Mouse (Mus musculus): ENCODE results near the gene Hscb. TPM values are rescaled to one million over a fixed set of nuclear protein-coding genes. Genes with fewer than 3 reads are reported as not detected.

Hscb gene
- polyA plus RNA-seq, 1 experiment, result 7.9 TPM

GRCm38 (mm10) chr5:110826781-110827495 lies 12.6 kb downstream of the Hscb start:
- no peak for TF ChIP-seq CTCF (IDR thresholded peaks at IDR 0.05; ENCODE audit: borderline replicate concordance, extremely low read depth, insufficient read depth, insufficient read length)
- no peak for TF ChIP-seq POLR2A (IDR thresholded peaks at IDR 0.05; ENCODE audit: borderline replicate concordance, extremely low read depth, insufficient read depth, insufficient read length, poor library complexity, severe bottlenecking)
- no peak for DNase-seq (ENCODE audit: low read depth)

- no peak for TF ChIP-seq POLR2A (IDR thresholded peaks at IDR 0.05; ENCODE audit: borderline replicate concordance, extremely low read depth, insufficient read depth, insufficient read length, poor library complexity, severe bottlenecking)
- TF ChIP-seq CTCF (IDR thresholded peaks at IDR 0.05; ENCODE audit: borderline replicate concordance, extremely low read depth, insufficient read depth, insufficient read length), result no peak
- DNase-seq (ENCODE audit: low read depth), result no peak
Measured at GRCm38 (mm10) chr5:110824421-110824820, 15.2 kb downstream of the Hscb start.

- TF ChIP-seq POLR2A (IDR thresholded peaks at IDR 0.05; ENCODE audit: borderline replicate concordance, extremely low read depth, insufficient read depth, insufficient read length, poor library complexity, severe bottlenecking), result peak; percentile 94
- TF ChIP-seq CTCF (IDR thresholded peaks at IDR 0.05; ENCODE audit: borderline replicate concordance, extremely low read depth, insufficient read depth, insufficient read length), result no peak
Measured at GRCm38 (mm10) chr5:110809667-110810325, 29.8 kb downstream of the Hscb start, which contains the start of gene Ulk1. Gene Ulk1, minus strand, starts transcription at chr5:110810097.

GRCm38 (mm10) chr5:110808821-110809666 lies 30.5 kb downstream of the Hscb start:
- TF ChIP-seq CTCF (IDR thresholded peaks at IDR 0.05; ENCODE audit: borderline replicate concordance, extremely low read depth, insufficient read depth, insufficient read length), result no peak
- no peak for TF ChIP-seq POLR2A (IDR thresholded peaks at IDR 0.05; ENCODE audit: borderline replicate concordance, extremely low read depth, insufficient read depth, insufficient read length, poor library complexity, severe bottlenecking)
- peak; percentile 35 for DNase-seq (ENCODE audit: low read depth)

More at GRCm38 (mm10) chr5:110809667-110810325, 29.8 kb downstream of the Hscb start, which contains the start of gene Ulk1:
- peak; percentile 100 for DNase-seq (ENCODE audit: low read depth)

- no peak for TF ChIP-seq CTCF (IDR thresholded peaks at IDR 0.05; ENCODE audit: borderline replicate concordance, extremely low read depth, insufficient read depth, insufficient read length)
- no peak for TF ChIP-seq POLR2A (IDR thresholded peaks at IDR 0.05; ENCODE audit: borderline replicate concordance, extremely low read depth, insufficient read depth, insufficient read length, poor library complexity, severe bottlenecking)
- DNase-seq (ENCODE audit: low read depth), result peak; percentile 85
Measured at GRCm38 (mm10) chr5:110808061-110808631, 31.4 kb downstream of the Hscb start.

GRCm38 (mm10) chr5:110807453-110807852 lies 32.1 kb downstream of the Hscb start:
- TF ChIP-seq CTCF (IDR thresholded peaks at IDR 0.05; ENCODE audit: borderline replicate concordance, extremely low read depth, insufficient read depth, insufficient read length) (no peak), POLR2A (IDR thresholded peaks at IDR 0.05; ENCODE audit: borderline replicate concordance, extremely low read depth, insufficient read depth, insufficient read length, poor library complexity, severe bottlenecking) (no peak)
- DNase-seq (ENCODE audit: low read depth), result no peak

GRCm38 (mm10) chr5:110806676-110807075 lies 32.9 kb downstream of the Hscb start:
- no peak for DNase-seq (ENCODE audit: low read depth)
- TF ChIP-seq CTCF (IDR thresholded peaks at IDR 0.05; ENCODE audit: borderline replicate concordance, extremely low read depth, insufficient read depth, insufficient read length), result no peak
- no peak for TF ChIP-seq POLR2A (IDR thresholded peaks at IDR 0.05; ENCODE audit: borderline replicate concordance, extremely low read depth, insufficient read depth, insufficient read length, poor library complexity, severe bottlenecking)

- no peak for DNase-seq (ENCODE audit: low read depth)
- no peak for TF ChIP-seq POLR2A (IDR thresholded peaks at IDR 0.05; ENCODE audit: borderline replicate concordance, extremely low read depth, insufficient read depth, insufficient read length, poor library complexity, severe bottlenecking)
- TF ChIP-seq CTCF (IDR thresholded peaks at IDR 0.05; ENCODE audit: borderline replicate concordance, extremely low read depth, insufficient read depth, insufficient read length), result no peak
Measured at GRCm38 (mm10) chr5:110806154-110806553, 33.4 kb downstream of the Hscb start.

- no peak for DNase-seq (ENCODE audit: low read depth)
- TF ChIP-seq POLR2A (IDR thresholded peaks at IDR 0.05; ENCODE audit: borderline replicate concordance, extremely low read depth, insufficient read depth, insufficient read length, poor library complexity, severe bottlenecking) (no peak), CTCF (IDR thresholded peaks at IDR 0.05; ENCODE audit: borderline replicate concordance, extremely low read depth, insufficient read depth, insufficient read length) (no peak)
Measured at GRCm38 (mm10) chr5:110804012-110804743, 35.4 kb downstream of the Hscb start.

- DNase-seq (ENCODE audit: low read depth), result no peak
Measured at GRCm38 (mm10) chr5:110802809-110803208, 36.8 kb downstream of the Hscb start.

More at GRCm38 (mm10) chr5:110802809-110803208, 36.8 kb downstream of the Hscb start:
- TF ChIP-seq POLR2A (IDR thresholded peaks at IDR 0.05; ENCODE audit: borderline replicate concordance, extremely low read depth, insufficient read depth, insufficient read length, poor library complexity, severe bottlenecking) (no peak), CTCF (IDR thresholded peaks at IDR 0.05; ENCODE audit: borderline replicate concordance, extremely low read depth, insufficient read depth, insufficient read length) (no peak)
